Mouse (Mus musculus) megakaryocyte, embryonic 14.5 days (primary cell): ENCODE measurements around the gene Gm20388.

ENCODE experiments used
- FLI1 ChIP-seq: IDR thresholded peaks from 2 replicates; pipeline ENCODE4 v1.6.1; 2012; ENCODE audit warnings: low read length, inconsistent platforms, mixed read lengths
- GATA1 ChIP-seq: IDR thresholded peaks from 3 replicates; pipeline ENCODE4 v1.6.1; 2012; ENCODE audit warnings: mixed read lengths, low read length, inconsistent platforms, borderline replicate concordance

DNA sequence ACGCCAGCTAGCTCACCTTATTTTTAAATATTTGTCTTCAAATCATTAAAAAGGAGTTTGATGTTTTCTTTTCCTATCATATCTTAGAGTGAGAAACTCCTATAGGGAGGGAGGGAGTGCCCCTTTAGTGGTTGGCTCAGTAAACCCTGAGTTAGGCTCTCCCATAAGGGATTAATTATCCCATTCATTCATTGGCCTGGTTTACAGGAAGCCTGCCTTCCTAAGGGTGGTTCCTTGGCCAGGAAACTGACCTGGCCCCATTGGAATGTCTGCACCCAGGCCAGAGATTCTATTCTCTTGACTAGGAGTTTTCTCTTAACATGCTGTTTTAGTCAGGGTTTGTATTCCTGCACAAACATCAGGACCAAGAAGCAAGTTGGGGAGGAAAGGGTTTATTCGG lies 3977.3 kb downstream of the Gm20388 start:
- TF ChIP-seq FLI1 = no peak
- TF ChIP-seq GATA1 = no peak
